Mouse (Mus musculus): ENCODE measurements around the gene Erbin. TPM values are rescaled to one million over a fixed set of nuclear protein-coding genes. Genes with fewer than 3 reads are reported as not detected.
A peak's percentile ranks its signal among the peaks of the same experiment; 100 is the strongest.

The Erbin gene
- polyA plus RNA-seq, 1 experiment from 2014 or later = 10.9 TPM

GRCm38 (mm10) chr13:103924586-103924985 is 4.3 kb upstream of the Erbin start:
- no peak for ATAC-seq (replicated peaks)
- no peak overlapping the region for H3K4me2 ChIP-seq (replicated peaks)
- no peak overlapping the region for H3K27ac ChIP-seq (replicated peaks)
- no peaks in the 10 kb centered on the region for H3K27me3 ChIP-seq
- peaks cover 18% of the 10 kb centered on the region for H3K4me1 ChIP-seq
- H3K4me3 ChIP-seq = no peak overlapping the region
- H3K9me3 ChIP-seq = no peaks in the 10 kb centered on the region
- no peaks in the 10 kb centered on the region for H3K36me3 ChIP-seq
- no peak overlapping the region for H3K9ac ChIP-seq (replicated peaks)
- 37% methylated on average over 6 of the region's 6 CpGs for WGBS

GRCm38 (mm10) chr13:103923402-103924065 is 3.2 kb upstream of the Erbin start:
- no peak for ATAC-seq (replicated peaks)
- H3K36me3 ChIP-seq = no peaks in the 10 kb centered on the region
- peaks cover 26% of the 10 kb centered on the region for H3K4me1 ChIP-seq
- no peaks in the 10 kb centered on the region for H3K9me3 ChIP-seq
- WGBS = 72% methylated on average over 6 of the region's 6 CpGs
- no peak overlapping the region for H3K9ac ChIP-seq (replicated peaks)
- no peak overlapping the region for H3K4me3 ChIP-seq
- no peaks in the 10 kb centered on the region for H3K27me3 ChIP-seq
- H3K4me2 ChIP-seq (replicated peaks) = no peak overlapping the region
- H3K27ac ChIP-seq (replicated peaks) = no peak overlapping the region

DNA sequence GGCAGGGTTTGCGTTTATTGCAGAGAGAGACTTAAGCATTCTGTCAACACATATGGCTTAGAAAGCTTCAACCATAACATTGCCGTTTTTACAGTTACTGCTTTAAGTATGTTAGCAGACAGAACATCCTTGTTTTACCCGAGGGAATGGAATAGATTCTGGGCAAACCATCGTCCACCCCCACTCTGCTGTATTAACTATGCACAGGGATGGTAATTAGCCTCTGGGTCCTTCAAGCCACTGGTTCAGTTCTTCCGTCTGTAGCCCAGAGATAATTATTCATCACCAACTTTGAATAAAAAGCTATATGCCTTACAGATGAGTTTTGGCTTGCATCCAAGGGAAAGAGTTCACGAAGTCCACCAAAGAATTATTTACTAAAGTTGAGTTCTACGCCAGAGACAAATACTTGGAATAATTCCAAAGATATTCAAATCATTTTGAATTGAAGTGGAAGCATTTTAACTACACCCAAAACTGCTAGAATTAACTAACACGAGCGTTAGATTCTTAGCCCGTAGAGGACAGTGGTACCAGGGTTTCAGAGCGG is 1.6 kb upstream of the Erbin start:
- Histone ChIP-seq H3K4me1 (peaks cover 37% of the 10 kb centered on the region), H3K27me3 (no peaks in the 10 kb centered on the region), H3K27ac (replicated peaks) (peak overlapping the region; percentile 100), H3K4me2 (replicated peaks) (peak overlapping the region; percentile 68), H3K9ac (replicated peaks) (peak overlapping the region; percentile 91), H3K4me3 (peak overlapping the region; percentile 74), H3K36me3 (no peaks in the 10 kb centered on the region), H3K9me3 (no peaks in the 10 kb centered on the region)
- peak; percentile 49 for ATAC-seq (replicated peaks)
- 4% methylated on average over 11 of the region's 11 CpGs for WGBS

GRCm38 (mm10) chr13:103920933-103921830 is 868 bp upstream of the Erbin start:
- Histone ChIP-seq H3K4me1 (peaks cover 43% of the 10 kb centered on the region), H3K9me3 (no peaks in the 10 kb centered on the region), H3K4me2 (replicated peaks) (peak overlapping the region; percentile 68), H3K27ac (replicated peaks) (peak overlapping the region; percentile 100), H3K27me3 (no peaks in the 10 kb centered on the region), H3K9ac (replicated peaks) (peak overlapping the region; percentile 91), H3K4me3 (peak overlapping the region; percentile 74), H3K36me3 (no peaks in the 10 kb centered on the region)
- under 1% methylated on average over 99 of the region's 125 CpGs for WGBS
- peak; percentile 93 for ATAC-seq (replicated peaks)

DNA sequence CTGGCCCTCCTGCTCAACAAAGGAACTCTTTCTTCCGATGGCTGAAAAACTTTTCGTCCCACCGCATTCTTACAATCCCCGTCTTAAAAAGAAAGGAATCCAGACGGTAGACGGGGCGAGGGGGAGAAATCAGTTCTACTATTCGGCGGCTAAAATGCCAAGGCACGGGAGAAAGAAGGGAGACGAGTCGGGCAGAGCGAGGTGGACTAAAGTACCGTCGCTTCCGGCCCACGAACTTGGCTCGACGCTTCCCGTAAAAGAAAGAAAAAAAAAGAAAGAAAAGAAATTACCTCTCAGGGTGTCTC is 406 bp downstream of the Erbin start:
- no peak for ATAC-seq (replicated peaks)
- H3K27ac ChIP-seq (replicated peaks) = peak overlapping the region; percentile 100
- WGBS = under 1% methylated on average over 20 of the region's 20 CpGs
- H3K36me3 ChIP-seq = no peaks in the 10 kb centered on the region
- H3K9ac ChIP-seq (replicated peaks) = peak overlapping the region; percentile 91
- peak overlapping the region; percentile 74 for H3K4me3 ChIP-seq
- H3K4me1 ChIP-seq = peaks cover 48% of the 10 kb centered on the region
- H3K9me3 ChIP-seq = no peaks in the 10 kb centered on the region
- peak overlapping the region; percentile 68 for H3K4me2 ChIP-seq (replicated peaks)
- H3K27me3 ChIP-seq = no peaks in the 10 kb centered on the region

GRCm38 (mm10) chr13:103919234-103919955 is 919 bp downstream of the Erbin start:
- under 1% methylated on average over 32 of the region's 32 CpGs for WGBS
- H3K9ac ChIP-seq (replicated peaks) = peak overlapping the region; percentile 91
- peak overlapping the region; percentile 74 for H3K4me3 ChIP-seq
- no peaks in the 10 kb centered on the region for H3K36me3 ChIP-seq
- H3K27me3 ChIP-seq = no peaks in the 10 kb centered on the region
- H3K9me3 ChIP-seq = no peaks in the 10 kb centered on the region
- ATAC-seq (replicated peaks) = no peak
- peak overlapping the region; percentile 68 for H3K4me2 ChIP-seq (replicated peaks)
- peak overlapping the region; percentile 100 for H3K27ac ChIP-seq (replicated peaks)
- H3K4me1 ChIP-seq = peaks cover 44% of the 10 kb centered on the region

GRCm38 (mm10) chr13:103918432-103918831 is 1.9 kb downstream of the Erbin start:
- Histone ChIP-seq H3K9me3 (no peaks in the 10 kb centered on the region), H3K27ac (replicated peaks) (no peak overlapping the region), H3K9ac (replicated peaks) (peak overlapping the region; percentile 91), H3K4me1 (peaks cover 44% of the 10 kb centered on the region), H3K36me3 (no peaks in the 10 kb centered on the region), H3K4me3 (peak overlapping the region; percentile 74), H3K4me2 (replicated peaks) (peak overlapping the region; percentile 68), H3K27me3 (no peaks in the 10 kb centered on the region)
- WGBS = 4% methylated on average over 3 of the region's 3 CpGs
- no peak for ATAC-seq (replicated peaks)

DNA sequence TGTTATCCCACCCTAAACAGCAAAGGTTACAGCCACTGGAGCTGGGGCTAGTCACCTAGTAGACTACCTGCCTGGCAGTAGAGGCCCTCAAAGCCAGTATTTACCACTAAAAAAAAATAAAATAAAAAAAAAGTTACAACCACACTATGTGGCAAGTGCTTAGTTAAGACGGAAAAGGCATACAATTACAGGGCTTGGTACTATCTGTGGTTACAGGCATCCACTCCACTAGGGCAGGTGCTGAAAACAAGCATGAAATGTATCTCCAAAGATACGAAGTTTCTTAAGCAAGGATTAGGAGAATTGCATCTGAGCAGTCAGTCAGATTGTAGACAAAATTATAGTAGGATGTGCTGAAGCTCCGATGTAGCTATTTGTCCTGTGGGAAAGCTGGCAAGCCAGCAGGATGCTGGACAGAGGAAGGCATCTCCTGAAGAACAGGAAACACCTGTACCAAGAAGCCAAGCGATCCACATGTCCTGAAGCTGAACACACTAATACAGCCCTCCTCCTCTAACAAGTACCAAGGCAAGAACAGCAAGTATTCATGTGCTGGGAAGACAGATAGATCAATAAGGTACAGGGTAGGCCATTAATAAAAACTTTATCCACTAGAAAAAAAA is 6.1 kb downstream of the Erbin start:
- Histone ChIP-seq H3K4me2 (replicated peaks) (no peak overlapping the region), H3K4me1 (peaks cover 29% of the 10 kb centered on the region), H3K27ac (replicated peaks) (no peak overlapping the region), H3K9me3 (no peaks in the 10 kb centered on the region), H3K4me3 (no peak overlapping the region), H3K36me3 (no peaks in the 10 kb centered on the region), H3K9ac (replicated peaks) (no peak overlapping the region), H3K27me3 (no peaks in the 10 kb centered on the region)
- ATAC-seq (replicated peaks) = no peak
- WGBS = 92% methylated on average over 4 of the region's 4 CpGs

GRCm38 (mm10) chr13:103912351-103912750 is 8.0 kb downstream of the Erbin start:
- no peak overlapping the region for H3K9ac ChIP-seq (replicated peaks)
- no peak overlapping the region for H3K27ac ChIP-seq (replicated peaks)
- H3K4me2 ChIP-seq (replicated peaks) = no peak overlapping the region
- no peaks in the 10 kb centered on the region for H3K36me3 ChIP-seq
- no peaks in the 10 kb centered on the region for H3K27me3 ChIP-seq
- no peak overlapping the region for H3K4me3 ChIP-seq
- peaks cover 14% of the 10 kb centered on the region for H3K4me1 ChIP-seq
- ATAC-seq (replicated peaks) = no peak
- WGBS = 77% methylated on average over 3 of the region's 3 CpGs
- no peaks in the 10 kb centered on the region for H3K9me3 ChIP-seq

DNA sequence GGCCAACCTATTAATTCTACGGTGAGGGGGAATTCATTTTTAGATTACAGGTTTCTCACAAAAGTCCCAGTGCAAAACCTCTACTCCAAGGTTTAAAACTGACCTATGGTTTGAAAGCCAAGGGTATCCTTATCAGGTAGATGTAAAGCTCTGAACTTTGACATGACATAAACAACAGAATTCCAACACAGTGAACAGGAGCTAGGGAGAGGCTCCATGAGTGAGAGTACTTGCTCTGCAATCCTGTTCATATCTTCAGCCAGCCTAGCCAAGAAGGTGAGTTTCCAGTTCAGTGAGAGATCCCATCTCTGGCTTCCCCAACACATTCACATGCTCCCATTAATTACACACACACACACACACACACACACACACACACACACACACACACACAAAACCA is 9.7 kb downstream of the Erbin start:
- no peaks in the 10 kb centered on the region for H3K36me3 ChIP-seq
- no peaks in the 10 kb centered on the region for H3K4me1 ChIP-seq
- no peaks in the 10 kb centered on the region for H3K9me3 ChIP-seq
- ATAC-seq (replicated peaks) = no peak
- WGBS = 90% methylated on average over 1 of the region's 1 CpGs
- H3K9ac ChIP-seq (replicated peaks) = no peak overlapping the region
- H3K27ac ChIP-seq (replicated peaks) = no peak overlapping the region
- no peak overlapping the region for H3K4me2 ChIP-seq (replicated peaks)
- no peaks in the 10 kb centered on the region for H3K27me3 ChIP-seq
- H3K4me3 ChIP-seq = no peak overlapping the region

- Histone ChIP-seq H3K27ac (replicated peaks) (no peak overlapping the region), H3K9me3 (no peaks in the 10 kb centered on the region), H3K36me3 (no peaks in the 10 kb centered on the region), H3K4me2 (replicated peaks) (no peak overlapping the region), H3K4me3 (no peak overlapping the region), H3K4me1 (no peaks in the 10 kb centered on the region), H3K9ac (replicated peaks) (no peak overlapping the region), H3K27me3 (no peaks in the 10 kb centered on the region)
- no peak for ATAC-seq (replicated peaks)
- WGBS = 84% methylated on average over 3 of the region's 3 CpGs
Measured at GRCm38 (mm10) chr13:103909894-103910293, 10.4 kb downstream of the Erbin start.
